Mouse (Mus musculus) ES-E14 (cell line): ENCODE results near the gene Anxa6. TPM values are rescaled to one million over a fixed set of nuclear protein-coding genes. Genes with fewer than 3 reads are reported as not detected.

Source experiments
- DNase-seq: peaks from one replicate; pipeline ENCODE4 v3.0.0-alpha.2; 2013; ENCODE audit warnings: low read depth, low spot score
- H3K27ac ChIP-seq: 2 replicates; pipeline ENCODE4 v1.5.1; 2012; ENCODE audit warnings: low read depth, mild to moderate bottlenecking, low read length, moderate library complexity, mixed read lengths; ENCODE audit not compliant: poor library complexity, insufficient read depth, severe bottlenecking
- H3K36me3 ChIP-seq: 2 replicates; pipeline ENCODE4 v1.6.1; 2012; ENCODE audit warnings: mild to moderate bottlenecking, low read length, moderate library complexity, mixed read lengths; ENCODE audit not compliant: control insufficient read depth, poor library complexity, insufficient read depth, severe bottlenecking
- H3K4me1 ChIP-seq, 2 experiments: fragments of 150-350 bp in 1 of 2; sonication (generic) in 1 of 2; 2 replicates each; pipeline ENCODE4 v1.6.1; 2012; ENCODE audit warnings: low read length in 2 of 2, mild to moderate bottlenecking in 1 of 2, mixed read lengths in 1 of 2; ENCODE audit not compliant: control insufficient read depth in 2 of 2, insufficient read depth in 2 of 2, poor library complexity in 1 of 2
- H3K4me3 ChIP-seq, 2 experiments: fragments of 150-350 bp in 1 of 2; sonication (generic) in 1 of 2; 2 replicates each; pipeline ENCODE4 v1.5.1; 2012; ENCODE audit warnings: low read length in 2 of 2, low read depth in 1 of 2, mild to moderate bottlenecking in 1 of 2, mixed read lengths in 1 of 2; ENCODE audit not compliant: insufficient read depth in 1 of 2, poor library complexity in 1 of 2, severe bottlenecking in 1 of 2
- H3K9ac ChIP-seq: 2 replicates; pipeline ENCODE4 v1.6.1; 2012; ENCODE audit warnings: low read depth, mild to moderate bottlenecking, low read length, mixed read lengths; ENCODE audit not compliant: poor library complexity, insufficient read depth, severe bottlenecking
- H3K9me3 ChIP-seq: fragments of 150-350 bp; sonication (generic); 2 replicates; pipeline ENCODE4 v1.6.1; 2012; ENCODE audit warnings: low read depth, mild to moderate bottlenecking, low read length; ENCODE audit not compliant: control insufficient read depth, insufficient read depth
- CHD2 ChIP-seq: IDR thresholded peaks from 2 replicates; pipeline ENCODE4 v1.6.1; 2014; ENCODE audit warnings: mild to moderate bottlenecking, low read depth, low read length, inconsistent platforms
- HCFC1 ChIP-seq: IDR thresholded peaks from 2 replicates; pipeline ENCODE4 v1.6.1; 2012; ENCODE audit warnings: low read length, inconsistent platforms, borderline replicate concordance; ENCODE audit not compliant: insufficient read depth
- MAFK ChIP-seq: IDR thresholded peaks from 2 replicates; pipeline ENCODE4 v1.6.1; 2014; ENCODE audit warnings: mild to moderate bottlenecking, low read depth, low read length, inconsistent platforms; ENCODE audit not compliant: insufficient read depth
- ZC3H11A ChIP-seq: IDR thresholded peaks from 2 replicates; pipeline ENCODE4 v1.6.1; 2012; ENCODE audit warnings: low read depth, mild to moderate bottlenecking, inconsistent platforms, low read length, borderline replicate concordance
- ZNF384 ChIP-seq: IDR thresholded peaks from 2 replicates; pipeline ENCODE4 v1.6.1; 2012; ENCODE audit warnings: low read depth, low read length, inconsistent platforms
- in situ Hi-C, 2 experiments: fragments of 600-800 bp; cut with MboI; formaldehyde crosslinking; loops; one replicate each; pipeline ENCODE4 v1.15.1; 2025; ENCODE audit warnings: low sequenced_read_pairs in 2 of 2, inconsistent platforms in 1 of 2; ENCODE audit not compliant: unreplicated experiment in 2 of 2
- total RNA-seq: library from RNA; depleted of rRNA; stranded (reverse); fragments of 300-350 nt; gene quantifications from 2 replicates; pipeline ENCODE4 v1.2.3, GENCODE M21; 2012; rRNA removed

The Anxa6 gene
- total RNA-seq, result 121 and 125 TPM in 2 replicates

- Histone ChIP-seq H3K27ac (peak within 1 kb of the TSS; percentile 44), H3K4me1 (peaks cover 4 to 20% of the 10 kb centered on the region in 2 experiments), H3K9me3 (no peaks in the 10 kb centered on the region), H3K4me3 (peak within 1 kb of the TSS; percentile 79 to 97), H3K9ac (peak within 1 kb of the TSS; percentile 41), H3K36me3 (no peaks in the 10 kb centered on the region)
- TF ChIP-seq MAFK (no peak), HCFC1 (no peak), ZNF384 (no peak), CHD2 (no peak), ZC3H11A (no peak)
- peak; percentile 63 for DNase-seq
- in situ Hi-C loops, result no loop called here
Measured at GRCm38 (mm10) chr11:55033040-55033660, at the start of gene Anxa6. Gene Anxa6, minus strand, starts transcription at chr11:55033445.

GRCm38 (mm10) chr11:55081206-55081605 lies 48.0 kb upstream of the Anxa6 start:
- Histone ChIP-seq H3K4me1 (peaks cover 2 to 3% of the 10 kb centered on the region in 2 experiments; a peak in 1 of 4 replicates), H3K9ac (no peak overlapping the region), H3K4me3 (no peak overlapping the region), H3K27ac (no peak overlapping the region), H3K9me3 (no peaks in the 10 kb centered on the region), H3K36me3 (no peaks in the 10 kb centered on the region)
- TF ChIP-seq MAFK (no peak), ZNF384 (no peak), ZC3H11A (no peak), HCFC1 (no peak), CHD2 (no peak)
- no peak for DNase-seq
- in situ Hi-C loops, result no loop called here

GRCm38 (mm10) chr11:55079180-55079579 lies 45.9 kb upstream of the Anxa6 start:
- no peak for TF ChIP-seq HCFC1
- H3K9me3 ChIP-seq, result no peaks in the 10 kb centered on the region
- H3K36me3 ChIP-seq, result no peaks in the 10 kb centered on the region
- H3K27ac ChIP-seq, result no peak overlapping the region
- no peak overlapping the region for H3K4me3 ChIP-seq
- in situ Hi-C loops, result no loop called here
- no peaks in the 10 kb centered on the region for H3K4me1 ChIP-seq
- no peak for DNase-seq
- no peak overlapping the region for H3K9ac ChIP-seq

DNA sequence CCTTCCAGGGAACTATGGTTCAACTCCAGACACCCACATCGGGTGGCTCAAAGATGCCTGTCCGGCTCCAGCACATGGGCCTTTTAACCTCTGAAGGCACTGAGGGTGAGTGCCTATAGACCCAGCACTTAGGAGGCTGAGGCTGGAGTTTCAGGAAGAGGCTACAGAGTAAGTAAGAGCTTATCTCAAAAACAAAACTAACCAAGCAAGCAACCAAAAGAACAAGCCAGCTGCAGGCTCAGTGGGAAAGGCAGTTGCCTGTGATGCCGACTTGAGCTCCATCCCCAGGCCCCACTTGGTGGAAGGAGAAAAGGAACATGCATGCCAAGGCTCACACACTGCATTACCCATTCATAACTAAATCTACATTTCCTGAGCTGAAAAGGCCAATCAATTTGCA lies 45.3 kb upstream of the Anxa6 start:
- H3K4me1 ChIP-seq, result no peaks in the 10 kb centered on the region
- DNase-seq, result no peak
- H3K9ac ChIP-seq, result no peak overlapping the region
- H3K9me3 ChIP-seq, result no peaks in the 10 kb centered on the region
- no peak overlapping the region for H3K27ac ChIP-seq
- in situ Hi-C loops, result no loop called here
- TF ChIP-seq ZNF384 (no peak), MAFK (no peak), CHD2 (no peak), HCFC1 (no peak), ZC3H11A (no peak)
- peak overlapping the region in 1 of 2 experiments; percentile 64; a peak in 1 of 4 replicates for H3K4me3 ChIP-seq
- H3K36me3 ChIP-seq, result no peaks in the 10 kb centered on the region
